Mouse (Mus musculus) ZHBTc4 (cell line): ENCODE data around the gene Zfp575.
"Not testable (repeated sequence)": the region's sequence is repeated elsewhere in the genome, so short reads cannot be mapped to it uniquely, and the experiment has no call there.

ENCODE experiments used
- DNase-seq: peaks from one replicate; pipeline ENCODE4 v3.0.0-alpha.2; 2011; ENCODE audit warnings: low read depth, low spot score

Zfp575 gene

DNA sequence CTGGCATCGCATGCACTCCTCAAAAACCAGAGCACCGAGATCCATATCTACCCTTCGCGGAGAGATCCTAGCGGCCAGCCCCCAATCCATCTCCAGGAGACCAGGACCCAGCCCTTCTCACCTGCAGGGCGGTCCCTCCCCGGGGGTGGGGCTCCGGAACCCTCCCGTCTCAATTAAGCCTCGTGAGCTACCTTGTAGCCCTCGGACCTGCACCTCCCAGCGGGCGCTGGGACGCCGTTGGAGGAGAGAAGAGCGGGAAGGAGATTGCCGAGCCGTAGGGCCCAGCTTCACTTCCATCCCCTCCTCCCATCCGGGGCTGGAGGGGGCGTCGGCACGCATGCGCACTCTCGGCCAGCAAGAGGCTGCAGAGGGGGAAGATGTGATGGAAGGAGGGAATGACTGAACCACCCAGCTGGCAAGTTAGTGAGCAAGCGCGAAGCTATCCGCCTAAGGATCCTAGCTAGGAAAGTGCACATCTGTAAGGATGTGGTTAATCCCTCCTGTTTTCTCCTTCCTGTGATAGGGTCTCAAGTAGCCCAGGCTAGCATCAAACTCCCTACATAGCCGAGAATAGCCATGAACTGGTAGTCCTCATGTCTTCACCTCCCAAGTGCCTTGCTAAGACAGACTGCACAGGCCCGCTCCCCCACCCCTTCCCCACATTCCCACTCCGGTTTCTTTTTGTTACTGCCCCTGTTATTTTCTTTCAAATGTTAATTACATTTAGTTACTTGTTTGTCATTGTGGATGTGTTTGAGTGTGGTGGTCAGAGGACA lies at the start of gene Zfp575, which contains the start of gene Ethe1:
TSS of gene Zfp575 (minus strand) at position 312 of the 776 bp plus-strand sequence.
TSS of gene Ethe1 (plus strand) at position 214 of the 776 bp plus-strand sequence.
- peak; percentile 84 for DNase-seq

- DNase-seq: peak; percentile 25
Measured at GRCm38 (mm10) chr7:24637046-24637445, 49.6 kb upstream of the Zfp575 start.

GRCm38 (mm10) chr7:24636264-24636663 lies 48.8 kb upstream of the Zfp575 start, which contains the start of gene Lypd3:
Gene Lypd3 (plus strand): TSS chr7:24636550.
- DNase-seq: no peak

DNA sequence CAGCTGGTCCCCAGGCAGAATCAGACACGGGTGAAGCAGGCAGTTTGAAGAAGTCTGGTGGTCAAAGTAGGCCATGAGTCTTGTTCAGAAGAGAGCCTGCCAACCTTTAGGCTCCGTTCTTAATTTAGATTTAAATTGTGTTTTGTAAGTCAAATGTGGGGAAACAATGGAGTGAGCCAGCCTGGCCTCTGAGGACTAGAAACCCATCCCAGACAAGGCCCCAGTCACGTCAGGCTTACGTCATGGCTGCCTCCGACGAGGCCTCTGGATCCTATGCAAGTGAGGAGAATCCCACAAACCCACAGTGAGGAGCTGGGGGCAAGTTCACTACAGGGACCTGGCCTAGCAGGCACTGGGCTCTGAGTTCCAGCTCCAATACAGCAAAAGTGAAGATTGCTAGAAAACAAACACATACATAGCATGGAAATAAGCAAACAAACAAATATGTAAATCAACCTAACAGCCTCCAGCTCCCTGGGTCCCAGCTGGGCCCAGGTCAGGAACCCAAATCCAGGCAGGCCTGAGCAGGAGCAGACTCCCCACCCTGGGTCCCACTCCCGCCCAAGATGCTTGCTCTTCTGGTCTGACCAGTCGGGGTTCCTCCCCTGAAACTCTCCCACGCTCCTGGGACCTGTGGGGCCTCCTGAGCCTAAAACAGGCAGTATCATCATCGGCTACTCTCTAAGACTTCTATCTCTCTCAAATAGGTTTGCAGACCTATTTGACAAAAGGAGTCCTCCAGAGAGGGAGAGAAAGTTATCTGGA lies 42.9 kb upstream of the Zfp575 start:
- DNase-seq: peak; percentile 84

DNA sequence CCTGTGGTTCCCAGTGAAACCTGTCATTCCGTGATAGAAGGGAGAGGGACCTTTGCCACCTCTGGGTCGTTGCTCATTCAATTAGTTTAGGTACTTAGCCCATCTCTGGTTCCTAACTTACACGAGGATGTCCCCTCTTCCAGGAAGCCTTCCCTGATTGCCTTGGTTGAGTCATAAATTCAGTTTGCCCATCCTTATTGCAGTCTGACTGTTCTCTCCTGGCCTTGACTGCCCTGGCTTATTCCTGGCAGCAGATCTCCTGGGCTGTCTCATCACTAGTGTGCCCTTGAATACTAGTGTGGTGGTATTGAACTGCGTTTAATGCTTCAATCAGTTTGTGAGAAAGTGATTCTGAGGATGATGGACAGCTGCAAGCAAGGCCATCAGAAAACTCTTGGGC lies 42.2 kb upstream of the Zfp575 start:
- DNase-seq: no peak

DNA sequence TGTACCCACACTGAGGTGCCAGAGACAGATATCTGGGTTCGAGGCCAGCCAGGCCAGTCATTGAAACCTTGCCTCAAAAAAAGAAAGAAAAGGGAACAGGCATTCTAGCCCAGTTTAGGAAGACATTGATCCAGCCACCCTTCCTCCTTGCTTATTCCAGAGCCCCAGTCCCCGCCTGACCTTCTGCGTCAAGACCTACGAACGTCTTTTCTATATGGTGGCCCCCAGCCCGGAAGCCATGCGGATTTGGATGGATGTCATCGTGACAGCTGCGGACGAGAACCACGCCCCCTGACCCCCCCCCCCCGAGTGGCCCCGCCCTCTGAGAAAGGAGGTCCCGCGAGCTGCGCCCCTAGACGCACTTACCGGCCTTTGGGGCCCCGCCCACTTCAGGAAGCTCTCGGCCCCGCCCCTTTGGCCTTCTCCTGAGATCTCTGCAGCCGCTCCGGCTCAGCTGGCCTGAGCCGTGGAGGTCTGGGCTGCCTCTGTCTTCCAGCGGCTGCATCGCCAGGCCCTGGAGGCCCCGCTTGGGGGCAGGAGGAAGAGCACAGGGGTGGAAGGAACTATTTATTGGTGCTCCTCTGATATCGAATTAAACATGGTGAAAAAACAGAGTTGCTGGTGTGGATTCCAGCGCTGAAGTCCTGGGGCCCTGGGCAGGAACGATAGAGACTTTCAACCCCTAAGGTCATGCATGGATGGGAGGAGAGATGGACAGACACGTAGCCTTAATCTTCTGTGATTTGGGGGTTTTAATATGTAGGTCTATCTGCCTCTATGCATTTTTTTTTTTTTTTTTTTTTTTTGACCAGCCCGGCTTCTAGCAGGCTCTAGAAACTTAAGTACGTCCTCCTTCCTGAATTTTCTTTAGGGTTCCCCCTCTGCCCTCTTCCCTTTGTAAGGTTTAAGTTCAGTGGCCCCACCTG lies 41.5 kb upstream of the Zfp575 start:
- peak; percentile 94 for DNase-seq

DNA sequence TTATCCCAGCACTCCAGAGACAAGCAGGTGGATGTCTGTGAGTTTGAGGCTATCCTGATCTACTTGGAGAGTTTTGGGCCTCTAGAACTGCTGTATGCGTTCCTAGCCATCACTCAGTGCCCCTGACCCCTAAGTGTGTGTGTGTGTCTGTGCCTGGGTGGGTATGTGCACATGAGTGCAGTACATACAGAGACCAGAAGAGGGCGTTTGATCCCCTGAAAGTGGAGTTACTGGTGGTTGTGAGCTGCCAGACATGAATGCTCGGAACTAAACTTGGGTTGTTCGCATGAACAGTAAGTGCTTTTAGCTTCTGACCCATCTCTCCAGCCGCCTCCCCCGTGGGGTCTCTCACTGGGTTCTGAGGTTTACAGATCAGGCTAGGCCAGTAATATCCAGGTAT lies 35.5 kb upstream of the Zfp575 start:
- DNase-seq: peak; percentile 60

DNA sequence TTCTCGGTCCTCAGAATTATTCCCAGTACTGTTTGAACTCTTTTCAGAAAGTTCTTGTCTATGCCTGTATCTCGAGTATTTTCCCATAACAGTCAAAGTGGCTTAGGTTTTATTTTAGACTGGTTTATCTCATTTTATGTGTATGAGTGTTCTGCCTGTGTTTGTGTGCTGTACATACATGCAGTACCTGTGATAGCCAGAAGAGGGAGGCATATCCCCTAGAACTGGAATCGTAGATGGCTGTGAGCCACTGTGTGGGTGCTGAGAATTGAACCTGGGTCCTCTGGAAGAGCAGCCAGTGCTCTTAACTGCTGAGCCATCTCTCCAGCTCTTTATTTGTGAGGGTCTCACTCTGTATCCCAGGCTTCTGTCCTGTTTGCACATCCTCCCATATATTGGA lies 33.8 kb upstream of the Zfp575 start:
- peak; percentile 62 for DNase-seq

GRCm38 (mm10) chr7:24619671-24620397 lies 32.4 kb upstream of the Zfp575 start:
- peak; percentile 91 for DNase-seq

DNA sequence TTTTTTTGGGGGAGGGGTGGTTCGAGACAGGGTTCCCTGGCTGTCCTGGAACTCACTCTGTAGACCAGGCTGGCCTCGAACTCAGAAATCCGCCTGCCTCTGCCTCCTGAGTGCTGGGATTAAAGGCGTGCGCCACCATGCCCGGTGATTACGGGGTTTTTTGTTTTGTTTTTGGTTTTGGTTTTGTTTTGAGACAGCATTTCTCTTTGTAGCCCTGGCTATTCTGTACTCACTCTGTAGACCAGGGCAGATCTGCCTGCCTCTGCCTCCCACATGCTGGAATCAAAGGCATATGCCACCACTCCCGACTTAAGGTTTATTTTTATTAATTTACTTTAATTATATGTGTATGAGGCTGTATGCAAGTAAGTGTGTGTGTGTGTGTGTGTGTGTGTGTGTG lies 30.9 kb upstream of the Zfp575 start:
- DNase-seq: not testable (repeated sequence)

GRCm38 (mm10) chr7:24617763-24618162 lies 30.3 kb upstream of the Zfp575 start:
- DNase-seq: no peak

GRCm38 (mm10) chr7:24614816-24615215 lies 27.4 kb upstream of the Zfp575 start:
- DNase-seq: no peak

GRCm38 (mm10) chr7:24612308-24612910 lies 25.0 kb upstream of the Zfp575 start:
- peak; percentile 68 for DNase-seq

DNA sequence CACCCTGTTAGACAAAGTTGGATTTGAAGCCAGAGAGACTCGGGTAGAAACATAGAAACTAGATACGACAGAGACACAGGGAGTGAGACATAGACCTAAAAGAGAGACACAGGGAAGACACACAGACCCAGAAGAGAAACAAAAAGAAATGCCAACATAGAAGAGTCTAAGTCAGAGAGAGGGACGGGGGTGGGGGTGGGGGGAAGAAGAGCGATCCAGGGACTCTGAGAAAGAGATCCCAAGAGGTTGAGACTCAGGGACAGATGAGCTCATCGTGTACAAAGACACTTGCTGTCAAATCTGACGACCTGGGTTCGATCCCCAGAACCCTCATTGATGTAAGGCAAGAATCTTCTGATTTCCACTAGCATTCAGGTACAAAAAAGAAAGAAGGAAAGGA lies 24.3 kb upstream of the Zfp575 start:
- no peak for DNase-seq

DNA sequence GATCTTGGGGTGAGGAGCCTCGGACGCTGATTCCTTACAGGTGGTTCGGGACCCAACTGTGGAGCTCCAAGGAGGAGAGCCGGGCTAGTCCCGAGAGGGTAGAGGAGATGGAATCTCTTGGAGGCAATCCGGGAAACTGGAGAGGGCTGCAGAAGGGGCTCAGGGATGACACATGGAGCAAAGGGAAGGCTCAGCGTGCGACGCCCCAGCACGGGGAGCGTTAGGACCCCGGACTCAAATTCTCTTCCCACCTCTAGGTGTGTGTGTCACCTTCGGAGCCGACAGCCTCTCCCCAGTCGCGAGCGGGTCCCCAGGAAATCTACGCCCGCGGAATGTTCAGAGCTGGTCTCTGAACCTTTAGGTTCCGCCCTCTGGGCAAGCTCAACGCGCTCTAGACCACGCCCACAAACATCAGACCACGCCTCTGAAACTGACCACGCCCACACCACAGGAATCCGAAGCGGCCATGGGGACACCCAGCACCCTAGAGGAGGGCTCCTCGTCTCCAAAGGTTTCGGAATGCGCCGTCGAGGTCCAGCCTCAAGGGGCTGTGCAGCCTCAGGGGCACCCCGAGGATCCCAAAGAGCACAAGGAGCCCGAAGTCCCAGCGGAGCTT lies 23.5 kb upstream of the Zfp575 start:
- DNase-seq: peak; percentile 85

DNA sequence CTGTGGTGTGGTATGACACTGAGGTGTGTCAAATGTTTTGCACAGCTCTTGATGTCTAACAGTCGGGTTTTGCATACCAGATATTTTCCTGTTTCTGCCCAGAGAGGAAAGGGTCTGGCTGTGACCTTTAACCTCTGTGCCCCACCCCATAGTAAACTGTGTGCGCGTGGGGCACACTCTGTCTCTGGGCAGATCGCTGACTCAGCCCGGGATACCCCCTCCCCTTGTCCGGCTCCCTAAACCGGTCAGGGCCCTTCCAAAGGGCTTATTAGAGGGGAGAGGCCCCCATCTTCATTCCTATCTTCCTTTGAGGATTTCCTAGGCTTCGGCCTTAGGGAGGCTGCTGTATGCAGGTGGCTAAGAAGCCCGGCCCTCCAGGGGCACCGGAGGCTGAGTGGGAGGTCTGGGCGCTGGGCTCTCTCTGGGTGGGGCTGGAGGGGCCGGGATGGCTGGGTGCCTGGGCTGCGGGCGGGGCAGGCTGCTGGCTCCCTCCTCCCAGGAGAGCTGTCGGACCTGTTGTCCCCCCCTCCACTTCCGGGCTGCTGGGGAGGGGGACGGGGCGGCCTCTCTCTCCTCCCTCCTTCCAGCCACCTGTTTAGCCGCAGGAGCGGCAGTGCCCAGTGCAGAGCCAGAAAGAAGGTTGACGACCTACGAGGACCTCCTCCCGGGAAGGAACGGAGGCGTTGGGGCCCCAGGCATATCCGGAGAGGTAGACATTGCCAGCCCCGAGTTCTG lies 22.9 kb upstream of the Zfp575 start, which contains the start of gene Phldb3:
TSS of gene Phldb3 (plus strand) at position 620 of the 735 bp plus-strand sequence.
- no peak for DNase-seq

- no peak for DNase-seq
Measured at GRCm38 (mm10) chr7:24608561-24608960, 21.1 kb upstream of the Zfp575 start.

DNA sequence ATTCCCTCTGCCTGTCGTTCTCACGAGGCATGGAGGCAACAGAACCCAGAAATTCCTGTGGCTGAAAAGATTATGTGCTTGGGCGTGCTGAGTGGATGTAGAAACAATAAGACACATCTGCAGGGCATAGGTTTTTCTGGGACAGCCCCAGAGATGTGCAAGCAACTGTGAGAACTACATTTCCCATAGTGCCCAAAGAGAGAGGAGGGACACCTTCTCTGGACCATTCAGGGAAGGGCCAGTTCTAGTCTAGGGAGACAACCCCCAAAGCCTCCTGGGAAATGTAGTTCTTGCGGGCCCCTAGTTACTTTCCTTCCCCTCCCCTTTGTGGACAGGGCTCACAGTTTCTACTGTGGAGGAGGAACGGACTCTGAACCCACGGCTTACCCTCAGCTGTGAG lies 20.6 kb upstream of the Zfp575 start:
- DNase-seq: peak; percentile 82

GRCm38 (mm10) chr7:24606046-24606445 lies 18.6 kb upstream of the Zfp575 start:
- no peak for DNase-seq
